Mouse (Mus musculus): Measurements from ENCODE around the gene Asb2. TPM values are rescaled to one million over a fixed set of nuclear protein-coding genes. Genes with fewer than 3 reads are reported as not detected.

The Asb2 gene
- total and polyA plus RNA-seq, 2 experiments = 2.7 to 5.6 TPM

- Histone ChIP-seq H3K4me1 (ENCODE audit: control insufficient read depth, insufficient read depth, low read length) (no peaks in the 10 kb centered on the region; the same call in 1 of the 2 replicates), H3K27ac (replicated peaks; ENCODE audit: insufficient read depth, low read depth, low read length) (no peak overlapping the region), H3K79me2 (ENCODE audit: control insufficient read depth, insufficient read depth, low read length) (no peaks in the 10 kb centered on the region), H3K9ac (ENCODE audit: low read depth, low read length) (no peak overlapping the region), H3K27me3 (ENCODE audit: control insufficient read depth, insufficient read depth, low read length) (no peaks in the 10 kb centered on the region), H3K4me3 (ENCODE audit: insufficient read depth, low read depth, low read length) (no peak overlapping the region), H3K36me3 (ENCODE audit: control insufficient read depth, insufficient read depth, low read length) (no peaks in the 10 kb centered on the region)
- peak; percentile 38 for DNase-seq (ENCODE audit: extremely low read depth, low read depth, low spot score)
- TF ChIP-seq POLR2A (IDR thresholded peaks at IDR 0.05; ENCODE audit: extremely low read depth, insufficient read depth, low read length) (no peak), CTCF (IDR thresholded peaks at IDR 0.05; ENCODE audit: low read depth, low read length) (no peak)
- 49% methylated on average over 3 of the region's 3 CpGs for WGBS
These were observed 72.4 kb downstream of the Asb2 start for GRCm38 (mm10) chr12:103283411-103283810.

- DNase-seq (ENCODE audit: extremely low read depth, low read depth, low spot score) = peak; percentile 15
- TF ChIP-seq CTCF (IDR thresholded peaks at IDR 0.05; ENCODE audit: low read depth, low read length) = no peak
- TF ChIP-seq POLR2A (IDR thresholded peaks at IDR 0.05; ENCODE audit: extremely low read depth, insufficient read depth, low read length) = no peak
- Histone ChIP-seq H3K36me3 (ENCODE audit: control insufficient read depth, insufficient read depth, low read length) (no peaks in the 10 kb centered on the region), H3K9ac (ENCODE audit: low read depth, low read length) (no peak overlapping the region), H3K4me3 (ENCODE audit: insufficient read depth, low read depth, low read length) (no peak overlapping the region), H3K27ac (replicated peaks; ENCODE audit: insufficient read depth, low read depth, low read length) (no peak overlapping the region), H3K79me2 (ENCODE audit: control insufficient read depth, insufficient read depth, low read length) (no peaks in the 10 kb centered on the region), H3K27me3 (ENCODE audit: control insufficient read depth, insufficient read depth, low read length) (no peaks in the 10 kb centered on the region), H3K4me1 (ENCODE audit: control insufficient read depth, insufficient read depth, low read length) (no peaks in the 10 kb centered on the region; the same call in 1 of the 2 replicates)
- 67% methylated on average over 6 of the region's 6 CpGs for WGBS
These were observed 72.9 kb downstream of the Asb2 start for GRCm38 (mm10) chr12:103282936-103283335.

- H3K27ac ChIP-seq (replicated peaks; ENCODE audit: insufficient read depth, low read depth, low read length) = no peak overlapping the region
- peak; percentile 97 for DNase-seq (ENCODE audit: extremely low read depth, low read depth, low spot score)
- H3K4me3 ChIP-seq (ENCODE audit: insufficient read depth, low read depth, low read length) = no peak overlapping the region
- WGBS = 18% methylated on average over 4 of the region's 4 CpGs
- TF ChIP-seq CTCF (IDR thresholded peaks at IDR 0.05; ENCODE audit: low read depth, low read length) = no peak
- no peaks in the 10 kb centered on the region for H3K27me3 ChIP-seq (ENCODE audit: control insufficient read depth, insufficient read depth, low read length)
- no peaks in the 10 kb centered on the region; the same call in 1 of the 2 replicates for H3K4me1 ChIP-seq (ENCODE audit: control insufficient read depth, insufficient read depth, low read length)
- no peak overlapping the region for H3K9ac ChIP-seq (ENCODE audit: low read depth, low read length)
- H3K79me2 ChIP-seq (ENCODE audit: control insufficient read depth, insufficient read depth, low read length) = no peaks in the 10 kb centered on the region
- no peaks in the 10 kb centered on the region for H3K36me3 ChIP-seq (ENCODE audit: control insufficient read depth, insufficient read depth, low read length)
These were observed 73.9 kb downstream of the Asb2 start for GRCm38 (mm10) chr12:103281912-103282311.

GRCm38 (mm10) chr12:103281491-103281890, 74.3 kb downstream of the Asb2 start:
- H3K36me3 ChIP-seq (ENCODE audit: control insufficient read depth, insufficient read depth, low read length) = no peaks in the 10 kb centered on the region
- DNase-seq (ENCODE audit: extremely low read depth, low read depth, low spot score) = no peak
- WGBS = 9% methylated on average over 2 of the region's 2 CpGs
- no peak overlapping the region for H3K27ac ChIP-seq (replicated peaks; ENCODE audit: insufficient read depth, low read depth, low read length)
- H3K4me1 ChIP-seq (ENCODE audit: control insufficient read depth, insufficient read depth, low read length) = no peaks in the 10 kb centered on the region; the same call in 1 of the 2 replicates
- H3K79me2 ChIP-seq (ENCODE audit: control insufficient read depth, insufficient read depth, low read length) = no peaks in the 10 kb centered on the region
- no peaks in the 10 kb centered on the region for H3K27me3 ChIP-seq (ENCODE audit: control insufficient read depth, insufficient read depth, low read length)
- H3K4me3 ChIP-seq (ENCODE audit: insufficient read depth, low read depth, low read length) = no peak overlapping the region
- no peak overlapping the region for H3K9ac ChIP-seq (ENCODE audit: low read depth, low read length)
- TF ChIP-seq CTCF (IDR thresholded peaks at IDR 0.05; ENCODE audit: low read depth, low read length) = no peak
- no peak for TF ChIP-seq POLR2A (IDR thresholded peaks at IDR 0.05; ENCODE audit: extremely low read depth, insufficient read depth, low read length)

GRCm38 (mm10) chr12:103276422-103276821, 79.4 kb downstream of the Asb2 start:
- TF ChIP-seq POLR2A (IDR thresholded peaks at IDR 0.05; ENCODE audit: extremely low read depth, insufficient read depth, low read length) (no peak), CTCF (IDR thresholded peaks at IDR 0.05; ENCODE audit: low read depth, low read length) (no peak)
- 66% methylated on average over 4 of the region's 4 CpGs for WGBS
- H3K79me2 ChIP-seq (ENCODE audit: control insufficient read depth, insufficient read depth, low read length) = no peaks in the 10 kb centered on the region

GRCm38 (mm10) chr12:103273732-103274131, 82.1 kb downstream of the Asb2 start:
- no peaks in the 10 kb centered on the region for H3K36me3 ChIP-seq (ENCODE audit: control insufficient read depth, insufficient read depth, low read length)
- no peak overlapping the region for H3K4me3 ChIP-seq (ENCODE audit: insufficient read depth, low read depth, low read length)
- no peaks in the 10 kb centered on the region for H3K27me3 ChIP-seq (ENCODE audit: control insufficient read depth, insufficient read depth, low read length)
- no peaks in the 10 kb centered on the region for H3K79me2 ChIP-seq (ENCODE audit: control insufficient read depth, insufficient read depth, low read length)
- H3K4me1 ChIP-seq (ENCODE audit: control insufficient read depth, insufficient read depth, low read length) = no peaks in the 10 kb centered on the region
- no peak for TF ChIP-seq CTCF (IDR thresholded peaks at IDR 0.05; ENCODE audit: low read depth, low read length)
- TF ChIP-seq POLR2A (IDR thresholded peaks at IDR 0.05; ENCODE audit: extremely low read depth, insufficient read depth, low read length) = no peak
- 83% methylated on average over 2 of the region's 2 CpGs for WGBS
- DNase-seq (ENCODE audit: extremely low read depth, low read depth, low spot score) = no peak
- no peak overlapping the region for H3K9ac ChIP-seq (ENCODE audit: low read depth, low read length)
- H3K27ac ChIP-seq (replicated peaks; ENCODE audit: insufficient read depth, low read depth, low read length) = no peak overlapping the region

More at GRCm38 (mm10) chr12:103276422-103276821, 79.4 kb downstream of the Asb2 start:
- no peak overlapping the region for H3K9ac ChIP-seq (ENCODE audit: low read depth, low read length)
- H3K27ac ChIP-seq (replicated peaks; ENCODE audit: insufficient read depth, low read depth, low read length) = no peak overlapping the region
- no peaks in the 10 kb centered on the region for H3K36me3 ChIP-seq (ENCODE audit: control insufficient read depth, insufficient read depth, low read length)
- H3K27me3 ChIP-seq (ENCODE audit: control insufficient read depth, insufficient read depth, low read length) = no peaks in the 10 kb centered on the region
- no peak for DNase-seq (ENCODE audit: extremely low read depth, low read depth, low spot score)
- no peak overlapping the region for H3K4me3 ChIP-seq (ENCODE audit: insufficient read depth, low read depth, low read length)
- no peaks in the 10 kb centered on the region for H3K4me1 ChIP-seq (ENCODE audit: control insufficient read depth, insufficient read depth, low read length)

All from liver, adult 2 months (tissue).